In the genomic region with DNA sequence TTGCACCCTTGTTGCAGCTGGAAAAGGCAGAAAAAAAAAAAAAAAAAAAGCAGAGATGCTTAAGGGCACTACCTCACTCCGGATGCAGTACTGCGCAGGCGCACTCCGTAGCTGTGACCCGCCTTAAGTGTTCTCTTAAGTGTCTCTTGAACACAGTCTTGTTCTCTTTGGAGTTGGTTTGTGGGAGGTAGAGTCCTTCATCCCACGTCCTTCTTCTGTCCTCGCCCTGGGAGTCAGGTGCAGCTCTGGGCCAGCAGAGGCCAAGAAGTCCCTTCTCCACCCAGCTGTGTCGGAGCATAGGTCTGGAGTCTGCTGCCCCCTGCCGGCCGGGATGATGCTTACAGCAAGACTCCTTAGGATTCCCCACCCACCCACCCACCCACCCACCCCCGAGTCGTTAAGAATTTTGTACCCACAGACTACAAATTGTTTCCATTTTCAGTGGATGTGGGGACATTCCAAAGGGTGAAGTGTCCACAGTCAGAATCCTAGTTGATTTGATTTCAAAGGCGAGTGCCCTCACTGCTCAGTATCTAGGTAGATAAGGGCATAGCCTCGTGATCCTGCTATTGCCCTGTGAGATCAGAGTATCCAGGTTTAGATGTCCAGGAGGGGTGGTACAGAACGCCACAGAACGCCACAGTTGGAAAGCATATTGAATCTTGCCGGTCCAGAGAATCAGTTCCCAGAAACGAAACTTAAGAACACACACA, we compare ENCODE assay signal across 8 mouse cellular contexts. TPM values are rescaled to one million over a fixed set of nuclear protein-coding genes. Genes with fewer than 3 reads are reported as not detected.
DNase-seq lines count a peak whose midpoint lies in the region; ATAC-seq and TF ChIP-seq lines count a peak whose summit lies in the region.

No protein-coding gene starts in this region.

- TF ChIP-seq CTCF in embryonic fibroblast, embryonic 13.5 days (IDR thresholded peaks at IDR 0.05; ENCODE audit: borderline replicate concordance, insufficient read depth, low read length) = peak; percentile 76
- peak; percentile 72 for TF ChIP-seq CTCF in kidney, postnatal 0 days (IDR thresholded peaks at IDR 0.05; ENCODE audit: low read depth)

- TF ChIP-seq POLR2A in embryonic fibroblast, embryonic 13.5 days (IDR thresholded peaks at IDR 0.05; ENCODE audit: low read depth, low read length) = no peak
- no peak for TF ChIP-seq POLR2A in myocyte (IDR thresholded peaks at IDR 0.05; ENCODE audit: insufficient read length, low read depth)

- peak; percentile 79 for DNase-seq in CD4-positive helper T cell, adult 2 months (ENCODE audit: low read depth, low spot score)
- peak; percentile 81 for DNase-seq in brain, adult 2 months (ENCODE audit: low read depth, low spot score)
- peak; percentile 78 for DNase-seq in kidney, postnatal 0 days (ENCODE audit: low spot score)
- peak; percentile 67 for DNase-seq in liver, embryonic 11.5 days (ENCODE audit: low spot score)
- peak; percentile 61 to 86 for DNase-seq in spleen, postnatal 4 days (ENCODE audit: low spot score in 2 of 2)

- H3K9me3 ChIP-seq in heart, embryonic 14.5 days (ENCODE audit: control insufficient read depth, low read length) = no peaks in the 10 kb centered on the region
- H3K9me3 ChIP-seq in kidney, postnatal 0 days (replicated peaks; ENCODE audit: low read length) = no peaks in the 10 kb centered on the region
- no peaks in the 10 kb centered on the region for H3K9me3 ChIP-seq in liver, embryonic 11.5 days (ENCODE audit: control insufficient read depth, low read length)

- no peak overlapping the region for H3K27ac ChIP-seq in embryonic fibroblast, embryonic 13.5 days (ENCODE audit: insufficient read depth, low read length)
- no peak overlapping the region for H3K27ac ChIP-seq in heart, embryonic 14.5 days (replicated peaks in 1 of 2; ENCODE audit: control insufficient read depth in 1 of 2, insufficient read depth in 1 of 2, low read depth in 2 of 2, low read length in 2 of 2)
- H3K27ac ChIP-seq in kidney, postnatal 0 days = no peak overlapping the region
- H3K27ac ChIP-seq in liver, embryonic 11.5 days (ENCODE audit: low read depth, low read length) = no peak overlapping the region

- H3K27me3 ChIP-seq in heart, embryonic 14.5 days (ENCODE audit: control insufficient read depth, insufficient read depth, low read length) = peaks cover 3% of the 10 kb centered on the region; the same call in 1 of the 2 replicates
- H3K27me3 ChIP-seq in kidney, postnatal 0 days (ENCODE audit: insufficient read depth, low read length) = no peaks in the 10 kb centered on the region
- H3K27me3 ChIP-seq in liver, embryonic 11.5 days (replicated peaks; ENCODE audit: control insufficient read depth, insufficient read depth, low read length) = 0 out of 2 replicates have a peak, but pooled peaks cover 3% of the 10 kb centered on the region
- no peaks in the 10 kb centered on the region for H3K27me3 ChIP-seq in myocyte (ENCODE audit: control insufficient read depth, insufficient read depth, insufficient read length)

- H3K36me3 ChIP-seq in heart, embryonic 14.5 days (ENCODE audit: control insufficient read depth, insufficient read depth, low read length) = no peaks in the 10 kb centered on the region
- no peaks in the 10 kb centered on the region for H3K36me3 ChIP-seq in kidney, postnatal 0 days (ENCODE audit: insufficient read depth, low read length)
- no peaks in the 10 kb centered on the region for H3K36me3 ChIP-seq in liver, embryonic 11.5 days (ENCODE audit: control insufficient read depth, insufficient read depth, low read length)
- no peaks in the 10 kb centered on the region for H3K36me3 ChIP-seq in myocyte (ENCODE audit: control insufficient read depth, insufficient read depth)

- H3K4me3 ChIP-seq in embryonic fibroblast, embryonic 13.5 days (ENCODE audit: insufficient read depth, low read length) = peak overlapping the region; percentile 13
- peak overlapping the region; percentile 35 to 40 for H3K4me3 ChIP-seq in heart, embryonic 14.5 days (ENCODE audit: control insufficient read depth in 1 of 2, insufficient read depth in 1 of 2, low read depth in 1 of 2, low read length in 2 of 2)
- peak overlapping the region; percentile 24 for H3K4me3 ChIP-seq in kidney, postnatal 0 days (replicated peaks; ENCODE audit: low read depth, low read length)
- peak overlapping the region; percentile 26 for H3K4me3 ChIP-seq in liver, embryonic 11.5 days (ENCODE audit: low read depth, low read length)
- no peak overlapping the region for H3K4me3 ChIP-seq in myocyte

- H3ac ChIP-seq in myocyte (ENCODE audit: control insufficient read depth, insufficient read length) = no peak overlapping the region

- no peaks in the 10 kb centered on the region for H3K79me2 ChIP-seq in myocyte (ENCODE audit: control insufficient read depth, insufficient read depth)

- 19% methylated on average over 18 of the region's 18 CpGs for WGBS in heart, embryonic 14.5 days
- 19% methylated on average over 18 of the region's 18 CpGs for WGBS in kidney, postnatal 0 days
- WGBS in liver, embryonic 11.5 days = 25% methylated on average over 18 of the region's 18 CpGs

- peak; percentile 47; the same call in 1 of the 2 replicates for ATAC-seq in heart, embryonic 14.5 days (ENCODE audit: insufficient number of reproducible peaks, insufficient read depth, low FRiP score, low read depth)
- ATAC-seq in kidney, postnatal 0 days (replicated peaks; ENCODE audit: low FRiP score, low read depth) = peak; percentile 83
- peak; percentile 69 for ATAC-seq in liver, embryonic 11.5 days (replicated peaks; ENCODE audit: low FRiP score)

- H3K4me2 ChIP-seq in heart, embryonic 14.5 days (ENCODE audit: low read length) = peak overlapping the region; percentile 87
- H3K4me2 ChIP-seq in kidney, postnatal 0 days (ENCODE audit: low read length) = peak overlapping the region; percentile 58
- peak overlapping the region; percentile 59 for H3K4me2 ChIP-seq in liver, embryonic 11.5 days
- peak overlapping the region; percentile 38 for H3K4me2 ChIP-seq in myocyte (ENCODE audit: low read depth)

- peak overlapping the region; percentile 66 for H3K9ac ChIP-seq in heart, embryonic 14.5 days (ENCODE audit: low read length)
- no peak overlapping the region for H3K9ac ChIP-seq in kidney, postnatal 0 days (ENCODE audit: low read depth, low read length)
- H3K9ac ChIP-seq in liver, embryonic 11.5 days (ENCODE audit: low read depth, low read length) = 0 out of 2 replicates have a peak overlapping the region, but pooled peaks have one; percentile 14

- H3K4me1 ChIP-seq in embryonic fibroblast, embryonic 13.5 days (ENCODE audit: control insufficient read depth, insufficient read depth, low read length) = no peaks in the 10 kb centered on the region
- H3K4me1 ChIP-seq in heart, embryonic 14.5 days (ENCODE audit: control insufficient read depth in 2 of 2, insufficient read depth in 2 of 2, low read length in 2 of 2) = peaks cover 2 to 5% of the 10 kb centered on the region in 2 experiments; a peak in 2 of 4 replicates
- H3K4me1 ChIP-seq in kidney, postnatal 0 days (replicated peaks; ENCODE audit: insufficient read depth, low read length) = no peaks in the 10 kb centered on the region
- H3K4me1 ChIP-seq in liver, embryonic 11.5 days (replicated peaks; ENCODE audit: control insufficient read depth, insufficient read depth, low read length) = no peaks in the 10 kb centered on the region

TF ChIP-seq in myocyte, 11 proteins besides CTCF, POLR2A, EP300 and RAD21:
- TF ChIP-seq POLR2AphosphoS2 (IDR thresholded peaks at IDR 0.05; ENCODE audit: insufficient read length, low read depth) (no peak), MYOG (IDR thresholded peaks at IDR 0.05; ENCODE audit: control insufficient read depth in 1 of 3, insufficient read depth in 1 of 3, insufficient read length in 2 of 3, low read depth in 2 of 3) (no peak), CEBPB (IDR thresholded peaks at IDR 0.05; ENCODE audit: insufficient read depth, poor library complexity, severe bottlenecking) (no peak), SRF (IDR thresholded peaks at IDR 0.05; ENCODE audit: control insufficient read depth, insufficient read length, low read depth) (no peak), MYOD1 (IDR thresholded peaks at IDR 0.05; ENCODE audit: control insufficient read depth in 1 of 3, insufficient read length in 2 of 3, low read depth in 2 of 3) (no peak), USF1 (IDR thresholded peaks at IDR 0.05; ENCODE audit: low read depth) (no peak), E2F4 (IDR thresholded peaks at IDR 0.05; ENCODE audit: insufficient read depth) (no peak), TCF12 (IDR thresholded peaks at IDR 0.05; ENCODE audit: insufficient read depth, poor library complexity, severe bottlenecking) (no peak), REST (IDR thresholded peaks at IDR 0.05; ENCODE audit: insufficient read depth, insufficient read length) (no peak), TCF3 (IDR thresholded peaks at IDR 0.05; ENCODE audit: insufficient read length, low read depth) (no peak), MAX (IDR thresholded peaks at IDR 0.05; ENCODE audit: low read depth) (no peak)

RNA-seq across cellular contexts. Expression of gene Gsta3, which starts 31.1 kb away (rescaled TPM):
- polyA plus RNA-seq in embryonic fibroblast, embryonic 13.5 days (2011; ENCODE audit: insufficient read length, low read depth, missing spikeins) = 0.61 TPM in 1 of 2 replicates, not detected in the other
- polyA plus RNA-seq in heart, embryonic 14.5 days (2014; fragmentation: Nextera tagmentation; extraction: Ambion mirVana) = 0.38 TPM in 2 replicates
- polyA plus RNA-seq in kidney, postnatal 0 days (2015; fragmentation: Nextera tagmentation; extraction: Ambion mirVana) = 21.7 and 24.6 TPM in 2 replicates
- 0.62 and 1.5 TPM in 2 replicates for polyA plus RNA-seq in liver, embryonic 11.5 days (2014; fragmentation: Nextera tagmentation; extraction: Ambion mirVana)
- polyA plus RNA-seq in myocyte (2012; fragmentation: generic; extraction: Trizol) = 0.30 TPM

RNA-seq across cellular contexts. Expression of gene Tmem14a, which starts 53.1 kb away (rescaled TPM):
- 8.0 and 8.6 TPM in 2 replicates for polyA plus RNA-seq in embryonic fibroblast, embryonic 13.5 days (2011; ENCODE audit: insufficient read length, low read depth, missing spikeins)
- 11.8 and 12.5 TPM in 2 replicates for polyA plus RNA-seq in heart, embryonic 14.5 days (2014; fragmentation: Nextera tagmentation; extraction: Ambion mirVana)
- 13.8 and 14.1 TPM in 2 replicates for polyA plus RNA-seq in kidney, postnatal 0 days (2015; fragmentation: Nextera tagmentation; extraction: Ambion mirVana)
- 6.8 and 8.0 TPM in 2 replicates for polyA plus RNA-seq in liver, embryonic 11.5 days (2014; fragmentation: Nextera tagmentation; extraction: Ambion mirVana)
- 0.52 TPM for polyA plus RNA-seq in myocyte (2012; fragmentation: generic; extraction: Trizol)
